Mouse (Mus musculus): ENCODE measurements around the gene Rnf181. TPM values are rescaled to one million over a fixed set of nuclear protein-coding genes. Genes with fewer than 3 reads are reported as not detected.

Rnf181 gene
- polyA plus RNA-seq, 2 experiments: 42.8 to 68.0 TPM

DNA sequence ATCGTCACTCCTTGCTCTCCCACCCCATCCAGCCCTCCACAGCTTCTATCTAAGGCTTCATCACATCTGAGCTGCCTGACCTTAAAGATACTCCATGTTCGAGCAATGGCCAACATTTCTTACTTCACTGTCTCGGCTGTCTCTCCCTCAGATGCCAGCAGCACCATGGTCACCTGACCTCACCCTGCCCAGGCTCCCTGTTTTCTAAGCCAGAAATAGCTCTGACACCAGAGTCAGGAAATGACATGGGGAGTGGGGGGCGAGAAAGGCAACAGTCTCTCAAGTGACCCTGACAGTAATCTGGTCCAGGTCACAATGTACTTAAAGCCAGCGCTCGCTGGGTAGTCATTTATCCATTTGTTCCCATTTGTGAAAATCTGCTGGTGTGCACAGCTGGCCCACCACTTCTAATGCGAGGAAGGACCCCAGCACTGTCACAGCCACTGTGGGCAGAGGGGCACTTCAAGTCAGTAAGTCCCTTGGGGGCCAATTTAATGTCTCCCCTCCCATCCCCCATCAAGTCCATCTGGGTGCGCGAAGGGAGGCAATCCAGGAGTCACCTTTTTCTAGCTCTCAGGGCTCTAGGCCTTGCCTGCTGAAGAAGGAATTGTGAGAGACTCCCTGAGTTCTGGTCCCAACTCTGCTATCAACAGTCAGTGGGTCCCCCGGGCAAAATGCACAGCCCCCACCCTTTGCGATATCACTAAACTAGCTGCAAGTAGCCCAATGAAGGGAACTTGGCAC is 53.5 kb downstream of the Rnf181 start:
- no peaks in the 10 kb centered on the region for H3K27me3 ChIP-seq (ENCODE audit: control insufficient read depth, insufficient read depth, low read length)
- no peak overlapping the region for H3K9ac ChIP-seq (replicated peaks)
- no peak overlapping the region for H3K4me2 ChIP-seq (ENCODE audit: low read depth)
- H3K4me3 ChIP-seq (ENCODE audit: insufficient read depth in 1 of 2, low read depth in 2 of 2, low read length in 2 of 2): no peak overlapping the region
- 76% methylated on average over 11 of the region's 11 CpGs for WGBS (ENCODE audit: insufficient replicate concordance)
- TF ChIP-seq EP300 (IDR thresholded peaks at IDR 0.05; ENCODE audit: low read depth) (no peak), CTCF (IDR thresholded peaks at IDR 0.05; ENCODE audit: low read depth) (no peak)
- H3K27ac ChIP-seq: no peak overlapping the region
- DNase-seq (ENCODE audit: low read depth in 3 of 3, low spot score in 3 of 3): no peak
- no peaks in the 10 kb centered on the region for H3K9me3 ChIP-seq (ENCODE audit: control insufficient read depth, low read length)
- peaks cover 24% of the 10 kb centered on the region for H3K36me3 ChIP-seq (replicated peaks; ENCODE audit: control insufficient read depth, insufficient read depth, low read depth)
- no peaks in the 10 kb centered on the region for H3K4me1 ChIP-seq (replicated peaks; ENCODE audit: control insufficient read depth in 2 of 2, insufficient read depth in 2 of 2, low read length in 1 of 2)
- no peak for ATAC-seq (ENCODE audit: insufficient read depth)

DNA sequence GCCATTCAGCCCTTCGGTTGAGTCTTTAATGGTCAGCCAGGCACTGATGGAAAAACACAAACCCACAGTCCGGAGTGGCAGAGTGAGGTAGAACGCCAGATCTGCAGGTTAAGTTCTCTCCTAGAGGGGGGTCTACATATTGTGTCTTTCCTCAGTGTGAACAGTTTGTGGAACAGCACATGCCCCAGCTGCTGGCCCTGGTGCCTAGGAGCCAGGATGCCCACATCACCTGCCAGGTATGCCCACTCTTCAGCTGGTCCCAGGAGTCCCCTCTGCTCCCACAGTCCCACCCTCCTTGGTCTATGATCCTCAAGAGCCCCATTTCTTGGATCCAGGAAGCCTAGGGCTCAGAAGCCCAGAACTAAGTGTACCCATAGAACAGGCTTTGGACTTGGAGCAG is 54.6 kb downstream of the Rnf181 start:
- Histone ChIP-seq H3K4me2 (ENCODE audit: low read depth) (no peak overlapping the region), H3K9ac (replicated peaks) (no peak overlapping the region), H3K4me1 (replicated peaks; ENCODE audit: control insufficient read depth in 2 of 2, insufficient read depth in 2 of 2, low read length in 1 of 2) (no peaks in the 10 kb centered on the region), H3K27ac (no peak overlapping the region), H3K36me3 (replicated peaks; ENCODE audit: control insufficient read depth, insufficient read depth, low read depth) (peaks cover 13% of the 10 kb centered on the region), H3K9me3 (ENCODE audit: control insufficient read depth, low read length) (no peaks in the 10 kb centered on the region), H3K4me3 (ENCODE audit: insufficient read depth in 1 of 2, low read depth in 2 of 2, low read length in 2 of 2) (no peak overlapping the region), H3K27me3 (ENCODE audit: control insufficient read depth, insufficient read depth, low read length) (no peaks in the 10 kb centered on the region)
- DNase-seq (ENCODE audit: low read depth in 3 of 3, low spot score in 3 of 3) (no peak), ATAC-seq (ENCODE audit: insufficient read depth) (no peak; the same call in 1 of the 2 replicates)
- TF ChIP-seq EP300 (IDR thresholded peaks at IDR 0.05; ENCODE audit: low read depth) (no peak), CTCF (IDR thresholded peaks at IDR 0.05; ENCODE audit: low read depth) (no peak)
- WGBS (ENCODE audit: insufficient replicate concordance): 84% methylated on average over 3 of the region's 3 CpGs

Other genes with a start within 250 kb of the Rnf181 start
- 0.40 and 0.48 TPM in 2 replicates for gene Atoh8, start 131.4 kb downstream of the Rnf181 start, polyA plus RNA-seq (2012; rRNA removed)
- 0.29 and 0.53 TPM in 2 replicates for gene Atoh8, start 131.4 kb downstream of the Rnf181 start, polyA plus RNA-seq (2014; fragmentation: Nextera tagmentation; extraction: Ambion mirVana)
- not detected in 2 replicates for gene Sftpb, start 62.3 kb downstream of the Rnf181 start, polyA plus RNA-seq (2012; rRNA removed)
- not detected in 2 replicates for gene Sftpb, start 62.3 kb downstream of the Rnf181 start, polyA plus RNA-seq (2014; fragmentation: Nextera tagmentation; extraction: Ambion mirVana)
- 23.9 and 32.7 TPM in 2 replicates for gene Usp39, start 21.8 kb downstream of the Rnf181 start, polyA plus RNA-seq (2012; rRNA removed)
- 49.6 and 58.7 TPM in 2 replicates for gene Usp39, start 21.8 kb downstream of the Rnf181 start, polyA plus RNA-seq (2014; fragmentation: Nextera tagmentation; extraction: Ambion mirVana)
- gene 0610030E20Rik, start 19.6 kb downstream of the Rnf181 start, polyA plus RNA-seq (2012; rRNA removed): 8.7 and 10.1 TPM in 2 replicates
- 7.9 and 10.9 TPM in 2 replicates for gene 0610030E20Rik, start 19.6 kb downstream of the Rnf181 start, polyA plus RNA-seq (2014; fragmentation: Nextera tagmentation; extraction: Ambion mirVana)
- 39.0 and 58.3 TPM in 2 replicates for gene Tmem150a, start 11.5 kb downstream of the Rnf181 start, polyA plus RNA-seq (2012; rRNA removed)
- gene Tmem150a, start 11.5 kb downstream of the Rnf181 start, polyA plus RNA-seq (2014; fragmentation: Nextera tagmentation; extraction: Ambion mirVana): 43.6 and 48.0 TPM in 2 replicates
- gene Vamp5, start 13.5 kb upstream of the Rnf181 start, polyA plus RNA-seq (2012; rRNA removed): 72.5 and 80.0 TPM in 2 replicates
- gene Vamp5, start 13.5 kb upstream of the Rnf181 start, polyA plus RNA-seq (2014; fragmentation: Nextera tagmentation; extraction: Ambion mirVana): 81.0 and 94.5 TPM in 2 replicates
- 129 and 188 TPM in 2 replicates for gene Vamp8, start 23.7 kb upstream of the Rnf181 start, polyA plus RNA-seq (2012; rRNA removed)
- gene Vamp8, start 23.7 kb upstream of the Rnf181 start, polyA plus RNA-seq (2014; fragmentation: Nextera tagmentation; extraction: Ambion mirVana): 266 and 276 TPM in 2 replicates
- 10.9 and 11.3 TPM in 2 replicates for gene Ggcx, start 47.4 kb upstream of the Rnf181 start, polyA plus RNA-seq (2012; rRNA removed)
- gene Ggcx, start 47.4 kb upstream of the Rnf181 start, polyA plus RNA-seq (2014; fragmentation: Nextera tagmentation; extraction: Ambion mirVana): 5.7 and 6.5 TPM in 2 replicates
- gene Mat2a, start 72.6 kb upstream of the Rnf181 start, polyA plus RNA-seq (2012; rRNA removed): 59.9 and 99.9 TPM in 2 replicates
- gene Mat2a, start 72.6 kb upstream of the Rnf181 start, polyA plus RNA-seq (2014; fragmentation: Nextera tagmentation; extraction: Ambion mirVana): 159 and 173 TPM in 2 replicates
- gene Sh2d6, start 154.8 kb upstream of the Rnf181 start, polyA plus RNA-seq (2012; rRNA removed): not detected in 2 replicates
- gene Sh2d6, start 154.8 kb upstream of the Rnf181 start, polyA plus RNA-seq (2014; fragmentation: Nextera tagmentation; extraction: Ambion mirVana): not detected in 2 replicates
- 6.6 and 6.7 TPM in 2 replicates for gene Capg, start 177.4 kb upstream of the Rnf181 start, polyA plus RNA-seq (2012; rRNA removed)
- 11.9 and 14.8 TPM in 2 replicates for gene Capg, start 177.4 kb upstream of the Rnf181 start, polyA plus RNA-seq (2014; fragmentation: Nextera tagmentation; extraction: Ambion mirVana)
- gene Elmod3, start 231.5 kb upstream of the Rnf181 start, polyA plus RNA-seq (2012; rRNA removed): 2.9 and 3.6 TPM in 2 replicates
- gene Elmod3, start 231.5 kb upstream of the Rnf181 start, polyA plus RNA-seq (2014; fragmentation: Nextera tagmentation; extraction: Ambion mirVana): 4.9 and 5.2 TPM in 2 replicates
- 5.1 and 5.3 TPM in 2 replicates for gene Retsat, start 231.5 kb upstream of the Rnf181 start, polyA plus RNA-seq (2012; rRNA removed)
- 11.1 and 13.6 TPM in 2 replicates for gene Retsat, start 231.5 kb upstream of the Rnf181 start, polyA plus RNA-seq (2014; fragmentation: Nextera tagmentation; extraction: Ambion mirVana)